Mouse (Mus musculus): ENCODE results near the gene Fam170b.
A peak's percentile ranks its signal among the peaks of the same experiment; 100 is the strongest.

Gene Fam170b

DNA sequence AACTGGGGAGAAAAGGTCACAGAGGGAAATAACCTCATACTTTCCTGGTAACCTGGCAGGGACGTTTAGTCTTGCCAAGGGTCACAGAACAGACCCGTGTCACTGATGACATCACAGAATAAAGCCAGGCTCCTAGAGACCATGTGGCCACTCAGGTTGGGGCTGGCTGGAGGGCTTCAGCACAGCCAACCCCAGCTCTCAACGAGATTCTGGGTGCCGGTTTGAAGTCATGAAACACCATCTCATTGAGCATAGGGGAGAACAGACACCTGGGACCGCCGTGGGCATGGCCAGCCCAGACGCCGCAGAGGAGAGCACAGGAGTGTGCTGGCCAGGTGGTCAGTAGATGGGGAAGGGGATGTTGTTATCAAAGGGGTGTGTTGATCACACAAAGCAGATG, at the start of gene Fam170b:
Gene Fam170b, plus strand, starts transcription at position 116 of the 400 bp plus-strand sequence.
- DNase-seq (ENCODE audit: low read depth, low spot score): no peak

DNA sequence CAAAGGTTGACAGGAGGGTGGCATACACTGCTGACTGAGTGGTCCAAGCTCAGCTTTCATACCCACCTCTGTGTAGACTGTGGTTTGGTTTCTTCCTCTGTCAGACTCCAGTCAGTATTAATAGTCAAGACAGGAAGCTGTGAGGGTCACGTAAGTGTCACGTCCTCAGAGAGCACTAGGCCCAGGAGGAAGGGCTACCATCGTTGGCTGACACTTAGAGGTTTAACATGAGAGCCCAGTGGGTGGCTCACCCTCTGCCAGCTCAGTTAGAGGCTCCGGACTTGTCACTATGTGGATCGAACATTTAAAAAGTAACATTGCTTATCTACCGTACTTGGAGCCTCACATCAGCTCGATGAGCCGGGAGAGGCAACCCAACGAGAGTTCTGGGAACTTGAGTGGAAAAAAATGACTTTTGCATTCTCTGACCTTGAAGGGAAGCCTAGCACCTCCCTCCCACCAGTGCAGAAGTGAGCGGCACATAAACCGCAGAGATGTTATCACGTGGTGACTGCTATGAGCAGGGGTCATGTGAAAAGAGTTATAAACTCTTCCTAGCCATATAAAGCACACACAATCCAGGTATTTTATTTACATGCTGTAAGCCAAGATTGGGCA, 49.5 kb upstream of the Fam170b start:
- DNase-seq (ENCODE audit: low read depth, low spot score): peak; percentile 22

DNA sequence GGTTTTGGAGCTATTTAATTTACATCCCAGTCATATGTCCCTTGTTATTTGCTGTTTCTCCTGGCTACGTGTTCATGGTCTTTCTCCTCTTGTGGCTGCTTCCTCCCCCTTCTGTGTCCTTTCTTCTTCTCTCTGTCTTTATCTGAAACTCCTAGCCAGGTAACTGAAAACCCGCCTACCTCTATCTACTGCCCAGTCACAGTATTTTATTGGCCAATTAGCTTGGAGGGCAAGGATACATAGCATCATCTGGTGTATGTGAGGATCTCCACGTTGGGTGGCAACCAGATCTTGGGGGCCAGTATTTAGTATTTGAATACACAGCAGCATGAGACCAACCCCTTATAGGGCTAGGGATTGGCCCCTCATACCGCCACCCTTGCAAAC, 49.0 kb upstream of the Fam170b start:
- no peak for DNase-seq (ENCODE audit: low read depth, low spot score)

DNA sequence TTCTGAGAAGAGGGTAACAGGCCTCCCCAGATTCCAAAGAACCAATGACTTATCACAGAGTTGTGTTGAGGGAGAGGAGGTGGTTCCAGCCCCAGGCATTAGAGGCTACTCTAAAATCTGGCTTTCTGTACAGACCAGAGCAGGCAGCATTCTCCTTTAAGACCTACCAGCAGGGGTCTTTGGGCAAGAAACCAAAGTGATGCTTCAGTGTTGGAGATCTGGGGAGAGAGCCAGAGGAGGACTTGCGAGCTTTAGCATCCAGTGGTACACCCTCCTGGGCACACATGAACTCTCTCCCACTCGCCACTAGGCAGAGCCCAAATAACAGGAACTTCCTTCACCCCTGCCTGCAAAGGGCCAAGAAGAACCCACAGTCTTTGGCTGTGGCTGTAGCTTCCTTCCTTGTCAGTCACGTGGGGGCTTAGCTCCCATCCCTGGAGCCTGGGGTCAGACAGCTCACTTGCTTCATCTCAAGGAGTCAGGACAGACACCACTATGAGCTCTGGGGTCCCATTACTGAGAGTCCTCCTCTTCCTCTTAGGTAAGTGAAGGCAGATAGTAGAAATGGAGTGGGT, 48.1 kb upstream of the Fam170b start, which contains the start of gene Tmem273:
Gene Tmem273, plus strand, starts transcription at position 408 of the 575 bp plus-strand sequence.
- no peak for DNase-seq (ENCODE audit: low read depth, low spot score)

DNA sequence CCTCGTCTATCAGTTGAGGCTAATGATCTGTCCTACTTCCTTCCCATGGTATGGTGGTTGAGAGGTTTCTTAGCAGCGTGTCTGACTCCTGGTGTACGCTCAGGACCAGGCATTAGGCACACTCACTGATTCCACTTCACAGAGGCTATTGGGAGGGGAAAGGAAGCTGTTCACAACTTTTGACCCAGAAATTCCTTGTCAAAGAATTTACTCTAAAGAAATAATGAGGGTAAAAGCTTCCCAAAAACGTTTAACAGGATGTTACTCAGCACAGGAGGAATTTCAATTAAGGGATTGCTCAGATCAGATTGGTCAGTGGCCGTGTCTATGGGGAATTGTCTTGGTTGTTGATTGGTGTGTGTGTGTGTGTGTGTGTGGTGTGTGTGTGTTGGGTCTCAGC, 46.1 kb upstream of the Fam170b start:
- DNase-seq (ENCODE audit: low read depth, low spot score): no peak

DNA sequence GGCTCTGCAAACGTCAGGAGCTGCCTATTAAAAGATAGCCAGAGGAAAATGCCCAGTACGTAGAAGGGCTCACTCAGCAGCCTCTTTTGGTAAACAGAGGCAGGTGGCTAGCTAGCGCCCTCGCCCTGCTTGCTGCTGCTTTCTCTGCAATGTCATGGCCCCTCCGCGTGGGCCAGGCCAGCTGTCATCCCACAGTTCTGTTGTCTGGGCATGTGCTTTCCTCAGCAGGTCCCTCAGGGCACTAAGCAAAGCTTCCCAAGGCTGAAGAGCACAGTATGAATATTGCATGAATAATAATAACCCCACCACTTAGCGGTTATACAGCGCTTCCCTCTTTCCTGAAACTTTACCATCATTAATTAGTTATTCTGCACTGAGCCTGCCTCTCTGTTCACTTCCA, 37.4 kb upstream of the Fam170b start:
- no peak for DNase-seq (ENCODE audit: low read depth, low spot score)

DNA sequence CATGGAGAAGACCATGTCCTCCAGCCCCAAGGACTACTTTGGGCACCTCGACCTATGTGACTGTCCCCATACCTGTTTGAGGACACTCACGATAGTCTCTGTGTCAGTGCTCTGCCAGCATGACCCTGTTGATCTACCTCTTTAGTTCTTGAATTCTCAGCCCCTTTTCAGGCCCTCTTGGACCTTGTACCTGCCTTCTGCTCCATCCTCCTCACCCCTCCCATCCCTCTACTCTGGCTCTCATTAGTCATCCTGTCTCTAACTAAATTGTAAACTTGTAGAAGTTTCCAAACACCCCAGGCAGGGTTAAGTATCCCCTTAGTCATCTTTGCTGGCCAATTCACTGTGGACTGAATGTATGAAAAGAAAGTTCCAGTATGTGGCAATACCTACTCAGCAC, 36.0 kb upstream of the Fam170b start:
- no peak for DNase-seq (ENCODE audit: low read depth, low spot score)

DNA sequence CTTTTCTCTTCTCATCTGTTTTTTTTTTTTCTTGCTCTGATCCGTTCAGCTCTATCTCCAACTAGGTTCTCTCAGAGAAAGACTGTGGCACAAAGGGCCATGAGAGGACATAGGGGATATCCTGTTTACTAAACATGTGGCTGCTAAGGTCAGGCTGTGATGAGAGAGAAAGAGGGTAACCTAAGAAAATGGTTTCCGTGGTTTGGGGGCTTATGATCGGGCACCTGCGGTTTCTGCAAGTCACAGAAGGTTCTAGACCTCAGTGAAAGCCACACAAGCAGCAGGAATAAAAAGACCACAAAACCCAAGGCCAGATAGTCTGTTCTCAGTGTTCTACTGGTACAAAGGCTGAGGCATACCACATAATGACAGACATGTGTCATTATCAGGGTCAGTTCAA, 35.4 kb upstream of the Fam170b start:
- no peak for DNase-seq (ENCODE audit: low read depth, low spot score)

DNA sequence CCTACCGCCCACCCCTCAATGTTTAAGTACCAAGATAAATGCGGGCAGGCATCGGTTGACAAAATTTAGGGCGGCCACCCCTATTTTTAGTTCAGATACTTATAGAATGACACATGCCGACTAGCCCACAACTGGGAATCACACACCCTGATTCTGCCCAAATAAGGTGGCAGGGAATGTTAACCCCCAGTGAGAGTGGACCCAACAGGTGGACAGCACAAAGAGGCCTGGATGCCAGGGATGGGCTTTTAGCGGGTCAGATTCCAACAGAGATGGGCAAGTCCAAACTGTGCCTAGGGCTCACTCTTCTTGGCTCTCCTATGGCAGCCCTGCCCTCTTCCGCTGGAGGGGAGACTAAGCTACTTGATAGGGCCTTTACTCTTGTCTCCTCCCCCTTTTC, 33.7 kb upstream of the Fam170b start:
- DNase-seq (ENCODE audit: low read depth, low spot score): no peak

DNA sequence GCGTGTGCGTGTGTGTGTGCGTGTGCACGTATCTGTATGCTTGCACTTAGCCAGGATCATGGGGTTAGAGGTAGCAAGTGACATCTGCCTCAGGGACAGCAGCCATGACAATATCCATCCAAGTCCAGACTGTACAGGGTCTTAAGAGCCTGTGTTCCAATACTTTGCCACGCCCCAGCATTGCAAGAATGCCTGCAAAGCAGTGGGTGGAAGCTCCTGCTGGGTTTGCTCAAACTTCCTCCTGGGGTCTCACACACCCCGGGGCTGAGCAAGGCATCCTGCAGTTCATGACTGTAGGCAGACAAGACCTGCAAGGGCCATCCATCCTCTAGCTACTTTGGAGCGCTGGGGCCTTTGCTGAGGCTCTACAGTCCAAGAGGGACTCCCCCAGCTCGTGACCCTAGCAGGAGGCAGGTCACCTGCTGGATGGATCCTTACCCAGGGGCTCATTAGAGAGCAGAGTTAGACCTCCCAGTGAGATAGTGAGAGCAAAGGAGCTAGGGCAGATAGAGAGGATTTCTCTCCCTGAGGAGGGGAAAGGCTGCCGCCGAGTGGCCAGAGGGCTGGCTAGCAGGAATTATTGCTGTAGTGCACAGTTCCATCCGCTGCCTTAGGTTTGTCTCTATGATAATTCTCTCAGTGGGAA, 32.6 kb upstream of the Fam170b start:
- no peak for DNase-seq (ENCODE audit: low read depth, low spot score)

DNA sequence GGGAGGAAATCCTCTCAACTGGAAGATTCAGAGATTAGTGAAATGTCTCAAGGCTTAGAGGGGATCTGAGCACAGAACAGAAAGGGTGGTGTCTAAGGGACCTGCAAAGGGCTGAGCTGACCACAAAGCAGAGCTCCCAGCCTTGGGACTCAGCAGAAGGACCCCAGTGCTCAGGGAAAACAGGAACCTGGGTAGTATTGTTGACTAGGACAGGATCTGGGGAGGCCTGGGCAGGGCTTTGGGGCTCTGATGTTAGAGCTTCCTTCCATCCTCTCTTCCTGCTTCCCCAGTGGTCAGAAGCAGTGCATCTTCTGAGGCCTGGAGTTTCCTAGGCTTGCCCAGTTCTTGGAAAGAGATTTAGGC, 32.1 kb upstream of the Fam170b start:
- no peak for DNase-seq (ENCODE audit: low read depth, low spot score)

DNA sequence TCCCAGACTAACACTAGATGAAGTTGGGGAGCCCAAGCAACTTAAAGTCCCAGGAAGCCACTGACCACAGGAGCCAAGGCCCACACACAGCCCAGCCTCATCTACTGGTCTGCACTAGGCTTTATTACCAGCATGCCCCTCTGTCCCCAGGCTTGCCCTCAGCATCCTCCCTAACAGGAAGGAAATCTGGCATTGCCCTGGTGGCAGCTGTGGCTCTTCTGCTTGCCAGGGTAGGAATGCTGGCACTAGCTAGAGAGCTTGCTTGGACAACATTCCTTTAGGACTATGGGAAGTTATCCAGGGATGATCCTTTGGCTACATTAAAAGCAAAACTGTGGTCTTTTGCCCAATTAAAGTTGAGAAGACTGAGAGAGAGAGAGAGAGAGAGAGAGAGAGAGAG, 23.7 kb upstream of the Fam170b start:
- no peak for DNase-seq (ENCODE audit: low read depth, low spot score)

DNA sequence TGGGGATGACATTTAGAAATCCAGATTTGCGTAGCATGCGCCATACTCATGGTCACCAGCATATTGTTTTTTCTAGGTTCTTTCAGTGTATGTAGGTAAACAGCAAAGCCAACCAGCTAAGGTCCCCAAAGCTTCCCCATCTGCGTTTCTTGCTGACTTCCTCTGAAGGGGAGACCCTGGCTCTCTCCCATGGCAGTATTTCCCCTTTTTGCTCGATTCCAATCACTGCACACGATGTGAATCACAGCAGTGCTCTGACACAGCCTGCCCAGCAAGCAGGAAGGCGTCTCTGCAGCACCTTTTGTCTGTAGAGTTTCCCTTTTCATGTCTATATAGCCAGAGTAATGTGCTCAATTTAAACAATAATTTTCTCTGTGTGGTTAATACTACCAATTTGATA, 21.3 kb upstream of the Fam170b start:
- DNase-seq (ENCODE audit: low read depth, low spot score): no peak

DNA sequence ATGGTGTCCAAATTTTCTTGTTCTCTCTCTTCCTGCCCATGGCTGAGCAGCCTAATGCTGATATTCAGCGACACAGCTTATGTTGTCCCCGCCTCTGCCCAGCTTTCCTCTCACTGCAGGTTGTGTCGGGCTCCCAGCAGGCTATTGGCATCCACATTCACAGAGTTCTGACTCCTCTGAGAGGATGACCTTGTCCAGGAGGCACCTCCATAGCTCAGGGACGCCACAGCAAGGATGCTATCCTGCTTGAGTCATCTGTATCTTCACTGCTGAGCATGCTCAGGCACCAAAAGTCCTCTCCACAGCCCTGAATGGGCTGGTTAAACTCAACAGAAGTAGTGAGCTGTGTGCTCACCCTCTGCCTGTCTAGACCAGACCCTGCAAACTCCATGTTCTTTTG, 18.8 kb upstream of the Fam170b start:
- no peak for DNase-seq (ENCODE audit: low read depth, low spot score)

DNA sequence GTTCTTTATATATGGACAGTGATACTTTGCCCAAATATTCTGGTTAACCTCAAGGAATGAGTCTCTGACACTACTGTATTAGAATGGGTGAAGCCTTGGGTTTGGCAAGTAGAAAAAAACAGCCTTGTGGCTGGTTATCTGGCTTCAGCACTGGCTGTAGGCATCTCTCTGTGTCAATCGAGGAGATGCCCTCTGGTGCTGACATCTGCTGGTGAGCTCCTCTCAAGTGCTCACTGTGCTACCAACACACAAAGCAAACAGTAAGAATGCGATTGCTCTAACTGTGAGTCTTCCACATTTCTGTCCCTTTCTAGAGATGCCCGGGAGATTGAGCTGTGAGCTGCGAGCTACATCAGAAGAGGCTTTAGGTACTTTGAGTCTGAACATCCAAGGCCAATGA, 17.2 kb upstream of the Fam170b start:
- DNase-seq (ENCODE audit: low read depth, low spot score): peak; percentile 14

DNA sequence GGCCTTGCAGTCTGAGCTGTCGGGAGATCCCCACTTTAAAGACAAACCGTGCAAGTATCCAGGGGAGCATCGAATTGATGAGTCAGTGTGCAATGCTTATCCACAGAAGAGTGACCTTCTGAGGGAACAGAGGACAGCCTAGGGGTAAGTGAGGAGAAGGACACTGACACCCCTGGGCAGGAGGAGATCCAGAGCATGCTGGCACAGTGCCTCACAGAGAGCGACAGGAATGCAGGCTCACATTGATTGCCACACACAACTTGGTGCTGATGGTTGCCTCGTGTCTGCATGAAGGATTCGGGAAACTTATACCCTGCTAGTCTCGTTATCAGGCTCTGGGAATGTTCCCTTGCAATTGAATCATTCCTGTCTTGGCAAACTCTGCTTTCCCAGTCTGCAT, 16.5 kb upstream of the Fam170b start:
- DNase-seq (ENCODE audit: low read depth, low spot score): no peak

DNA sequence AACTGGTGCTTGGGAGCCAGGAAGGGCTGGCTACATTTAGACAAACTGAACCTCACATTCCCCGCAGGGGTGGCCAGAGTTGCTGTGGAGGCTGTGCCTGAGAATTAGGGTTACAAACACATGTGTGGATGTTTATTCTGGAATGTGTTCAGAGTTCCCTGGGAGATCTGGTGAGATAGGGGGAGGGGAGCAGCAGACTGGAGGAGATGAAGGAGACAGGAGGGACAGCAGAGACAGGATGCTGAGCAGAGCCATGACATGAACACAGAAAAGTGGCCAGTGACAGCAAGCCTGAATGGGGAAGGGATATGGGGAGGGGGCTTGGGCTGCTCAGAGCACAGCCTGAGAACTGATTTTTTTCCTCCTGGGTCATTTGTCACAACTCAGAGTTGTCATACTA, 14.5 kb upstream of the Fam170b start:
- DNase-seq (ENCODE audit: low read depth, low spot score): no peak

DNA sequence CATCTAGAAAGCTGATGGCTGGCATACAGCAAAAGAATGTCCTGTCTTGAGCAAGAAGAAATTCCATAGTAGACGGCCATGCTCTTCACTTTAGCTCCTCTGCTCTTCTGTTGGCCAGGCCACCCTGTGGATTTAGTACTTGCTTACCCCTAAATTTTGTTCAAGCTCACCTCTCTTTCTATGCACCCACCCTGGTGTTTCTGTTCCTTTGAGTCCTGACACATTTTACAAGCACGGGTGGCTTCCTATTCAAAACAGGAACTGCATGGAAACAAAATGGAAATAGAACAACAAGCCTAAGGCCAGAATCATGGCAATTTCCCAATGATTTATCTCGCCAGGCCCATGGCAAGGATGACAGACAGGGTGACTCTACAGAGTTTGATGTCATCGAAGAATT, 10.9 kb upstream of the Fam170b start:
- no peak for DNase-seq (ENCODE audit: low read depth, low spot score)

DNA sequence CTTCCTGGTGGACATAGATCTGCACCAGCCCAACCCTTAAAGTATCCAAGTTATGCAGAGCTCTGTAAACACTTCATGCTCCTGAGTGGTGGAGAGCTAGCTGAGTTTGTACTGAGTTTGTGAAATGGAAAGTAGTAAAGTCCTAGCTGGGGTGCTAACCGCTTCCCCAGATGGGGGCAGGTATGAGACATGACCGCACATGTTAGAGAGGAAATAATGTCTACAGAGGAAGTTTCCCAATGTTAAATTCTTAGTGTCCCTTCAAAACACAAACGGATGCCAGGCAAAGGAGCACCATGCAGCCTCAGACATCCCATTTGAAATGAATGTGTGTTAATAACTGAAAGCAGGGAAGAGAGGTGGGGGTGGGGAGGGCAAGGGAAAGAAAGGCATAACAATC, 9.9 kb upstream of the Fam170b start:
- DNase-seq (ENCODE audit: low read depth, low spot score): no peak

DNA sequence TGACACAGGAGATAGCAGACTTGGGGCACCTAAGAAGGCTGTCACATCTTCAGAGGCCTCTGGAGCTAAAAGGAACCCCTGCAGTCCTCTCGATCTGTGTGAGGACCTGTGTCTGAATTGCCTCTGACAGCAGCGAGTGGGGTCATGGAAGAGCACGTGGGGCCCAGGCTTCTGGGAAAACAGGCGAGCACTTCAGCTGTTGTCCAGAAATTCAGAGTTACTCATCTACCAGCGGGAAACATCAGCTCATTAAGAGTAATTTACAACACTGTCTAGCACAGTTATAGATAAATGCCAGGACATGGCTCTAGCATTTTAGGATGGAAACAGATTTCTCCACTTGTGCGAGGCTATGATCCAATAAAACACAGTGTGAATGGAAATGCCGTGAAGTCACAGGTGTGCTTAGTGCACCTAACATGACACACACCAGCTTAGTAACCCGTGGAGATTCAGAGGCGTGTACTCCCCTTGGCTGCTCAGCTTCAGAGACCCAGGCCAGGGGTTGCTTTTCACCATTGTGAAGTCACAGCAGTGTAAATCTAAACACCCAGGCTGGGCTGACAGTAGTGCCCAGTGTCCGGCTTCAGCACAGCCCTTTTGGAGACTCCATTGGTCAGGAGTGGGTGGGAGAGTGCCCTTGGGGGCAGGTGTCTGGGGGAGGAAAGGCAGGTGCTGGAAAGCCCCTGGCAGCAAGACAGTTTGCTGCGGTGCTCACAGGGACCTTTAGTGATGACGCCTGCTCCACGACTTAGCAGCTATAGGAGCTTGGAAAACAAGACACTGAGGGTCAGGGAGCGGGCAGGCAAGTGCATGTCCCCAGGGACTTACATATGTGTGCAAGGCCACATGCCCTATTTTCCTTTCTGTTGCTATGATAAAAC, 9.3 kb upstream of the Fam170b start:
- no peak for DNase-seq (ENCODE audit: low read depth, low spot score)

DNA sequence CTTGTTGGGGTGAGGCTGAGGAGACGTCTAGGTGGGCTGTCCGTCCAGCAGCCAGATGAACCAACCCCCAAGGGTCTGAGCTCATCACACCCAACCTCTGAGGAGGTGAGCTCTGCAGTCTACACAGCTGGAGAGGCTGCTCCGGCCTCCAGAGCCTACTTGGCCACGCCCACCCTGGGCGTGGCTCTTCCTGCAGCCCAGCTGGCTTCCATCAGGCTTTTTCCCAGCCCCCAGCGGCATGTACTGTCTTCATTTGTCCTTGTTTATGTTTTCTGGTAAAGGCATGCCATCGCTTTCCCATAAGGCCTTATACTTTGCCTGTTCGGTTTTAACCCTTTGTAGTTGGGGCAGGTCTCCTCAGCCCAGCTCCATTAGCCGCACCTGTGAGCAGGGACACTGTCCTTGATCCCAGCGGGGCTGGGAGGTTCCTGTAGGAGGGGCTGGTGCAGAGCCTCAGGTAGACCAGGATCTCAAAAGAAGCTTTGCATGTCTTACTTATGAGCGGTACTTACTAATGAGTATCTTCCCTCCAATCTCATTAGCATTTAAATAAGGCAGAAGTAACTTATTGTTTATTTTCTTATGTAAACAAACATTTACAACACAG, 8.2 kb upstream of the Fam170b start:
- no peak for DNase-seq (ENCODE audit: low read depth, low spot score)

DNA sequence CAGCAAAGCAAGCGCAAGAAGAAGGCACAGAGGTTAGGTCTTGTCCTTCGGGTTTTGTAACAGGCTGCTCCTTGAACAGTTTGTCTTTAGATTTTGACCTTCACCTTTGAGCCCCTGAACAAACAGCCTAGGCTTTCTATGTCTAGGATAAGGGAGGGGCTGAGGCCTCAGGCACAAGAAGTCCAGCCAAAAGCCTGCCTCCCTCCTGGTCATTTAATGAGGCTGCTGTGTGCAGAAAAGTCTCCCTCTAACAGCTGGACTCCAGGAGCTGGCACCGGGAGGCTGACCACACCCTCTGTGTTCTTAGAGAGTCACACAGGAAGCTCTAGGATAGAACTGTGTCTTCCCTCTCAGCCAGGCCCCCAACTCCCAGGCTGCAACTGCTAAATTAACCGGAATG, 6.6 kb upstream of the Fam170b start:
- no peak for DNase-seq (ENCODE audit: low read depth, low spot score)

Data from A20 (cell line).